Mouse (Mus musculus): Measurements from ENCODE around the gene Gzmm. TPM values are rescaled to one million over a fixed set of nuclear protein-coding genes. Genes with fewer than 3 reads are reported as not detected.

The Gzmm gene
- polyA plus RNA-seq, 1 experiment from 2014 or later, result 0.50 TPM

DNA sequence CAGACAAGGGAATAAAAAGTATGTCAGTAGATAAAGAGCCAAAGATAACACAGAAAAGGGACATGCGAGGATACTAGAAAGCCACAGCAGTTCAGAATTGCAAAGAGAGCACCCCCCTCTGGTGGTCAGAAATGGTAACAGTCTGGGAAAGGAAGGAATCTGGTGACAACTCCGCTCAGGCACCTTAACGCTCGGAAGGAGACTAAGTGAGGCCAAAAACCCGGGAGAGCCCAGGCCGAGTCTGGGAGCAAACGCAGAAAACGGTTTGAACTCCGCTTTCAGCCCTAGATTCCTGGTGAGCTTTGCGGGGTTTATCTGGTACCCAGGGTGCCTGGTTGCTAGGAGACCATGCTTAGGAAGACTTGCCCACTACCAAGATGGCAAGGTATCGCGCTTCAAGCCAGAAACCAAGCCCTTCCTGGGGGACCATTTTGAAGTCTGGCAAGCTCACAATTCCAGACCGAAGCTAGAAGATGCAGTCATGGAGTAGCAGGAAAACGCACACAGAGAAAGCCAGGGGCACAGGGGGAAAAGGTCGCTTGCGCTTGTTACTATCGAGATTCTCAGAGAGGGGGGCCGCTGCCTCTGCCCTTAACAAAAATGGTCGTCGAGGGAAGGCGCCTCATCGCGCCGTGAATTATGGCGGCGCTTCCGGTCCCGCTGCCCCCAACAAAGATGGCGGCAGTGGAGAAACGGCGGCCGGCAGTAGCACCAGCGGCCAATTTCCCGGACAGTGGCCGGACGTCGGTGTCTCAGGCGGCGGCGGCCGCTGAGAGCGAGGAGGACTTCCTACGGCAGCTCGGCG is 19.8 kb upstream of the Gzmm start, which contains the start of gene Tpgs1:
Gene Tpgs1 (plus strand): TSS at position 599 of the 805 bp plus-strand sequence.
- H3K27me3 ChIP-seq (ENCODE audit: insufficient read depth, low read length), result no peaks in the 10 kb centered on the region
- peak within 1 kb of the TSS; percentile 97 for H3K4me3 ChIP-seq (replicated peaks; ENCODE audit: low read depth, low read length)
- peak within 1 kb of the TSS; percentile 81 for H3K9ac ChIP-seq (ENCODE audit: low read depth, low read length)
- TF ChIP-seq CTCF (IDR thresholded peaks at IDR 0.05; ENCODE audit: low read depth), result peak; percentile 94
- DNase-seq (ENCODE audit: low spot score) (peak; percentile 95), ATAC-seq (replicated peaks; ENCODE audit: low FRiP score, low read depth) (peak; percentile 70)
- peak within 1 kb of the TSS; percentile 81 for H3K4me2 ChIP-seq (ENCODE audit: low read length)
- no peaks in the 10 kb centered on the region for H3K36me3 ChIP-seq (ENCODE audit: insufficient read depth, low read length)
- peaks cover 17% of the 10 kb centered on the region for H3K4me1 ChIP-seq (replicated peaks; ENCODE audit: insufficient read depth, low read length)
- no peaks in the 10 kb centered on the region for H3K9me3 ChIP-seq (replicated peaks; ENCODE audit: low read length)
- H3K27ac ChIP-seq, result peak within 1 kb of the TSS; percentile 90
- under 1% methylated on average over 45 of the region's 45 CpGs for WGBS

- H3K4me2 ChIP-seq (ENCODE audit: low read length), result peak overlapping the region; percentile 81
- under 1% methylated on average over 47 of the region's 47 CpGs for WGBS
Observed at GRCm38 (mm10) chr10:79669576-79670057, 19.2 kb upstream of the Gzmm start.

GRCm38 (mm10) chr10:79670071-79670888 is 18.5 kb upstream of the Gzmm start:
- no peak for ATAC-seq (replicated peaks; ENCODE audit: low FRiP score, low read depth)
- TF ChIP-seq CTCF (IDR thresholded peaks at IDR 0.05; ENCODE audit: low read depth), result no peak
- Histone ChIP-seq H3K27me3 (ENCODE audit: insufficient read depth, low read length) (no peaks in the 10 kb centered on the region), H3K4me3 (replicated peaks; ENCODE audit: low read depth, low read length) (peak overlapping the region; percentile 97), H3K36me3 (ENCODE audit: insufficient read depth, low read length) (no peaks in the 10 kb centered on the region), H3K4me2 (ENCODE audit: low read length) (peak overlapping the region; percentile 81), H3K9ac (ENCODE audit: low read depth, low read length) (peak overlapping the region; percentile 81), H3K9me3 (replicated peaks; ENCODE audit: low read length) (no peaks in the 10 kb centered on the region), H3K4me1 (replicated peaks; ENCODE audit: insufficient read depth, low read length) (peaks cover 17% of the 10 kb centered on the region), H3K27ac (peak overlapping the region; percentile 90; the same call in 1 of the 2 replicates)
- WGBS, result 23% methylated on average over 15 of the region's 15 CpGs
- no peak for DNase-seq (ENCODE audit: low spot score)

More at GRCm38 (mm10) chr10:79669576-79670057, 19.2 kb upstream of the Gzmm start:
- Histone ChIP-seq H3K9ac (ENCODE audit: low read depth, low read length) (peak overlapping the region; percentile 81), H3K4me1 (replicated peaks; ENCODE audit: insufficient read depth, low read length) (peaks cover 17% of the 10 kb centered on the region), H3K36me3 (ENCODE audit: insufficient read depth, low read length) (no peaks in the 10 kb centered on the region), H3K27me3 (ENCODE audit: insufficient read depth, low read length) (no peaks in the 10 kb centered on the region), H3K27ac (peak overlapping the region; percentile 90), H3K4me3 (replicated peaks; ENCODE audit: low read depth, low read length) (peak overlapping the region; percentile 97), H3K9me3 (replicated peaks; ENCODE audit: low read length) (no peaks in the 10 kb centered on the region)
- ATAC-seq (replicated peaks; ENCODE audit: low FRiP score, low read depth), result peak; percentile 30
- peak; percentile 80 for DNase-seq (ENCODE audit: low spot score)
- no peak for TF ChIP-seq CTCF (IDR thresholded peaks at IDR 0.05; ENCODE audit: low read depth)

- peak overlapping the region; percentile 81 for H3K4me2 ChIP-seq (ENCODE audit: low read length)
Observed at GRCm38 (mm10) chr10:79671396-79672087, 17.3 kb upstream of the Gzmm start.

GRCm38 (mm10) chr10:79672088-79672455 is 16.7 kb upstream of the Gzmm start:
- no peak overlapping the region for H3K4me3 ChIP-seq (replicated peaks; ENCODE audit: low read depth, low read length)
- 0 out of 2 replicates have a peak, but pooled peaks have one; percentile 5 for ATAC-seq (replicated peaks; ENCODE audit: low FRiP score, low read depth)
- H3K4me2 ChIP-seq (ENCODE audit: low read length), result no peak overlapping the region
- H3K36me3 ChIP-seq (ENCODE audit: insufficient read depth, low read length), result 0 out of 2 replicates have a peak, but pooled peaks cover 2% of the 10 kb centered on the region
- no peak overlapping the region for H3K9ac ChIP-seq (ENCODE audit: low read depth, low read length)
- 42% methylated on average over 3 of the region's 3 CpGs for WGBS
- DNase-seq (ENCODE audit: low spot score), result peak; percentile 40
- H3K27ac ChIP-seq, result peak overlapping the region; percentile 50
- TF ChIP-seq CTCF (IDR thresholded peaks at IDR 0.05; ENCODE audit: low read depth), result peak; percentile 43; the same call in 1 of the 2 replicates
- H3K9me3 ChIP-seq (replicated peaks; ENCODE audit: low read length), result no peaks in the 10 kb centered on the region
- H3K4me1 ChIP-seq (replicated peaks; ENCODE audit: insufficient read depth, low read length), result peaks cover 17% of the 10 kb centered on the region
- H3K27me3 ChIP-seq (ENCODE audit: insufficient read depth, low read length), result no peaks in the 10 kb centered on the region

More at GRCm38 (mm10) chr10:79671396-79672087, 17.3 kb upstream of the Gzmm start:
- Histone ChIP-seq H3K36me3 (ENCODE audit: insufficient read depth, low read length) (0 out of 2 replicates have a peak, but pooled peaks cover 2% of the 10 kb centered on the region), H3K4me1 (replicated peaks; ENCODE audit: insufficient read depth, low read length) (peaks cover 17% of the 10 kb centered on the region), H3K4me3 (replicated peaks; ENCODE audit: low read depth, low read length) (no peak overlapping the region), H3K9me3 (replicated peaks; ENCODE audit: low read length) (no peaks in the 10 kb centered on the region), H3K9ac (ENCODE audit: low read depth, low read length) (no peak overlapping the region), H3K27me3 (ENCODE audit: insufficient read depth, low read length) (no peaks in the 10 kb centered on the region), H3K27ac (peak overlapping the region; percentile 70)
- no peak for TF ChIP-seq CTCF (IDR thresholded peaks at IDR 0.05; ENCODE audit: low read depth)
- ATAC-seq (replicated peaks; ENCODE audit: low FRiP score, low read depth) (0 out of 2 replicates have a peak, but pooled peaks have one; percentile 2), DNase-seq (ENCODE audit: low spot score) (peak; percentile 39)
- WGBS, result 28% methylated on average over 6 of the region's 6 CpGs
